Mouse (Mus musculus) cortical plate, adult 2 months (tissue): Measurements from ENCODE around the gene Stard8.

Source experiments
- CTCF ChIP-seq: fragments of 200-500 bp; IDR thresholded peaks from 2 replicates; pipeline ENCODE4 v1.5.1; 2011; ENCODE audit warnings: mild to moderate bottlenecking, control low read depth, low read length; ENCODE audit not compliant: insufficient read depth; ENCODE audit errors: extremely low read depth
- POLR2A ChIP-seq: fragments of 200-500 bp; IDR thresholded peaks from 2 replicates; pipeline ENCODE4 v1.6.1; 2011; ENCODE audit warnings: mild to moderate bottlenecking, low read length, control low read depth; ENCODE audit not compliant: insufficient read depth; ENCODE audit errors: extremely low read depth

DNA sequence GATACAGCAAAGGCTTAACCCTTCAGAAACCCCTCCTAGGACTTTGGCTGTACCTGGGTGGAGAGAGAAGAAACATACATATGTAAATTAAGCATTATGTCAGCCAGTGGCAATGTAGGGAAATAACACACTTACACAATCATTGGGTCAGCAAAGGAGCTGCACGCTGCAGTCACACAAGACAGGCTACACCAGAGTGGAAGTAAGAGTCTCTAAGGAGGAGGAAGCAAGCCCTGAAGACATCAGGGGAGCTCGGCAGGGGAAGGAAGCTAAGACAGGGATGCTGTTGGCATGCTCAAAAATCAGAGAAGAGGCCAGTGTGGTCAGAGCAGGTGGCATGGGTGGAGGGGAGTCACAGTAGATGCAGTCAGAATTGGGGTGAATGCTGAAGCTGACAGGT, 89.7 kb downstream of the Stard8 start:
- TF ChIP-seq POLR2A (no peak), CTCF (no peak)
